Mouse (Mus musculus) lung, postnatal 0 days (tissue): ENCODE measurements around the gene Garnl3.

Experiments used
- CTCF ChIP-seq: IDR thresholded peaks from 2 replicates; pipeline ENCODE4 v1.5.1; 2016; ENCODE audit warnings: antibody characterized with exemption, mild to moderate bottlenecking
- EP300 ChIP-seq: IDR thresholded peaks from 2 replicates; pipeline ENCODE4 v1.6.1; 2016; ENCODE audit warnings: antibody characterized with exemption, mild to moderate bottlenecking, control low read depth

DNA sequence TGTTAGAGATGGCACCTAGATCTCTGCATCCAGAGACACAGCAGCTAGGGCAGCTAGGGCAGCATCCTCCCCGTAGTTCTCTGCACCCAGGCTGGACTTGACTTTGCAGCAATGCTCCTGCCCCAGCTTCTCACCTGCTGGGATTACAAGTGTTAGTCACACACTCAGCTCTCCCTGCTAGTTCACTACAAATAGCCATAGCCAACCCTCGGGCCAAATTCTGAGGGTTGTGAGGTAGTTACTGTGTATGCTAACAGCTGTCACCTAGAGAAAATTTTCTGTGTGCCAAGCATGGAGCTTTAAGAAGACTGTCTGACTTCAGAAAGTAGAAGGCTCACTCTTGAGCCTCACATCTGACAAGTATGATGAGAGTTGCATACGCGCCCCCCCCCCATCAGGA, 133.7 kb downstream of the Garnl3 start:
- TF ChIP-seq CTCF: no peak
- TF ChIP-seq EP300: no peak
